Mouse (Mus musculus): ENCODE measurements around the gene Ptpn4. TPM values are rescaled to one million over a fixed set of nuclear protein-coding genes. Genes with fewer than 3 reads are reported as not detected.
A peak's percentile ranks its signal among the peaks of the same experiment; 100 is the strongest.

Gene Ptpn4
- polyA plus RNA-seq, 1 experiment, result 4.4 TPM

DNA sequence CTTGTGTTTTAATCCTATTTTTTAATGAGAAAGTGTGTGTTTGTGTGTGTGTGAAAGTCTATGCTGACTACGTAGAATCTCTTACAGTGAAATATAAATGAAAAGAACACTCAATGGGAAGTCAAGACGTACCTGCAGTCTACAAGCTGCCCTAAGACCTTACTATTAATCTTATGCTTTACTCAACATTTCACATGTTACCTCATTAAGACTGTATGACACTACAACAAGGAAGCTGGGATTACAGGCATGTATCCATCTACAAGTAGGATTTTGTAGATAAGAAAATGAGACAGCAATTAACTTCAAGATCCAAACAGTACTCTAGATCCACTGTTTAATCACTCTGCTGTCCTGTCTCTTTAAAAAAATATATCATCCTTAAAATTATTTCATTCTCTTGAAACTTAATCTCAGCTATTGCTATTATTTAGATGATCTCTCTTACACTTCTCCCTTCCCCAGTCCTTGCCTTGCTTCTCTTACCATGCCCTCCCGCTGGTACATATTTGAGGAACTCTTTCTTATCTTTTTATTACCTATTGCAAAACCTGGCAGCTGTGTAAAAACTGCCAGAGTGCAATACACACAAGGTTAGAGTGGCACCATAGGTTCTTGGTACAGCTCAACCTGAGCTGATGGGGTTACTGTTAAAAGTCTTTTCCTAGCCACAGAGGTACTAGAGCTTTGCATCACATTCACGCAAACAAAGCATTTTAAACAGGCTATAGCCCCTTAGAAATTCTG is 130.8 kb downstream of the Ptpn4 start:
- Histone ChIP-seq H3K4me3 (ENCODE audit: control insufficient read depth, insufficient read depth, low read length) (no peak overlapping the region), H3K27me3 (ENCODE audit: control insufficient read depth, insufficient read depth, low read length) (no peaks in the 10 kb centered on the region), H3K4me1 (replicated peaks; ENCODE audit: control insufficient read depth, insufficient read depth, low read length) (no peaks in the 10 kb centered on the region), H3K36me3 (ENCODE audit: control insufficient read depth, insufficient read depth, low read length) (0 out of 2 replicates have a peak, but pooled peaks cover 3% of the 10 kb centered on the region), H3K27ac (ENCODE audit: control insufficient read depth, insufficient read depth, low read length) (no peak overlapping the region)
- WGBS, result 96% methylated on average over 4 of the region's 4 CpGs
- TF ChIP-seq POLR2A (IDR thresholded peaks at IDR 0.05; ENCODE audit: control insufficient read depth, extremely low read depth, insufficient read depth, low read length, poor library complexity) (no peak), CTCF (IDR thresholded peaks at IDR 0.05; ENCODE audit: borderline replicate concordance, control insufficient read depth, extremely low read depth, insufficient read depth, low read length, poor library complexity) (no peak)
- no peak for DNase-seq

DNA sequence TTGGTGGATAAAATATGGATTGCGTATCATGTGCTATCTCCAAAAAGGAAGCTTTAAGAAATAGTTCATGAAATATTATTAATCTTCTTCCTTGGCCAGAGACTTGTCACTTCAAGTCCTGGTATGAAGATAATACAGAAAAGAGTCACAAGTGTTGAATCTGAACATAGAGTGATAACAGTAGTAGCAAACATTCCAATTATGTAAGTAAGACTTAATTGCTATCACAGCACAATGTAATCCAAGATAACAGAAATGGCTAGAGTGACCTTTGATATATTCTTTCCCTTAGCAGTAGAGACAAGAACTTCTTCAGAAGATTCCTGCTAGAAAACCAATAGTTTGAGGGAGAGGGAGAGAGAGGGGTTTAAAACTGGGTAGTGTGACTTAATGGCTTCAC is 140.6 kb downstream of the Ptpn4 start:
- H3K27ac ChIP-seq (ENCODE audit: control insufficient read depth, insufficient read depth, low read length), result no peak overlapping the region
- no peak for TF ChIP-seq CTCF (IDR thresholded peaks at IDR 0.05; ENCODE audit: borderline replicate concordance, control insufficient read depth, extremely low read depth, insufficient read depth, low read length, poor library complexity)
- TF ChIP-seq POLR2A (IDR thresholded peaks at IDR 0.05; ENCODE audit: control insufficient read depth, extremely low read depth, insufficient read depth, low read length, poor library complexity), result no peak
- WGBS, result 96% methylated on average over 1 of the region's 1 CpGs

GRCm38 (mm10) chr1:119685773-119686558 is 151.4 kb downstream of the Ptpn4 start:
- Histone ChIP-seq H3K4me1 (replicated peaks; ENCODE audit: control insufficient read depth, insufficient read depth, low read length) (no peaks in the 10 kb centered on the region), H3K4me3 (ENCODE audit: control insufficient read depth, insufficient read depth, low read length) (no peak overlapping the region), H3K27me3 (ENCODE audit: control insufficient read depth, insufficient read depth, low read length) (no peaks in the 10 kb centered on the region), H3K36me3 (ENCODE audit: control insufficient read depth, insufficient read depth, low read length) (no peaks in the 10 kb centered on the region), H3K27ac (ENCODE audit: control insufficient read depth, insufficient read depth, low read length) (no peak overlapping the region)
- DNase-seq, result no peak
- TF ChIP-seq POLR2A (IDR thresholded peaks at IDR 0.05; ENCODE audit: control insufficient read depth, extremely low read depth, insufficient read depth, low read length, poor library complexity) (no peak), CTCF (IDR thresholded peaks at IDR 0.05; ENCODE audit: borderline replicate concordance, control insufficient read depth, extremely low read depth, insufficient read depth, low read length, poor library complexity) (no peak)
- WGBS, result 95% methylated on average over 3 of the region's 3 CpGs

More for the DNA sequence above, 140.6 kb downstream of the Ptpn4 start:
- H3K4me1 ChIP-seq (replicated peaks; ENCODE audit: control insufficient read depth, insufficient read depth, low read length), result no peaks in the 10 kb centered on the region
- no peak overlapping the region for H3K4me3 ChIP-seq (ENCODE audit: control insufficient read depth, insufficient read depth, low read length)
- peaks cover 3% of the 10 kb centered on the region; the same call in 1 of the 2 replicates for H3K36me3 ChIP-seq (ENCODE audit: control insufficient read depth, insufficient read depth, low read length)
- no peak for DNase-seq
- no peaks in the 10 kb centered on the region for H3K27me3 ChIP-seq (ENCODE audit: control insufficient read depth, insufficient read depth, low read length)

GRCm38 (mm10) chr1:119681663-119682213 is 155.7 kb downstream of the Ptpn4 start:
- 93% methylated on average over 2 of the region's 2 CpGs for WGBS
- TF ChIP-seq CTCF (IDR thresholded peaks at IDR 0.05; ENCODE audit: borderline replicate concordance, control insufficient read depth, extremely low read depth, insufficient read depth, low read length, poor library complexity) (no peak), POLR2A (IDR thresholded peaks at IDR 0.05; ENCODE audit: control insufficient read depth, extremely low read depth, insufficient read depth, low read length, poor library complexity) (no peak)
- Histone ChIP-seq H3K4me3 (ENCODE audit: control insufficient read depth, insufficient read depth, low read length) (no peak overlapping the region), H3K27me3 (ENCODE audit: control insufficient read depth, insufficient read depth, low read length) (no peaks in the 10 kb centered on the region), H3K36me3 (ENCODE audit: control insufficient read depth, insufficient read depth, low read length) (no peaks in the 10 kb centered on the region), H3K4me1 (replicated peaks; ENCODE audit: control insufficient read depth, insufficient read depth, low read length) (no peaks in the 10 kb centered on the region), H3K27ac (ENCODE audit: control insufficient read depth, insufficient read depth, low read length) (no peak overlapping the region)
- DNase-seq, result no peak

GRCm38 (mm10) chr1:119674984-119675383 is 162.4 kb downstream of the Ptpn4 start:
- H3K27me3 ChIP-seq (ENCODE audit: control insufficient read depth, insufficient read depth, low read length), result no peaks in the 10 kb centered on the region
- DNase-seq, result peak; percentile 16
- no peaks in the 10 kb centered on the region for H3K4me1 ChIP-seq (replicated peaks; ENCODE audit: control insufficient read depth, insufficient read depth, low read length)
- no peak overlapping the region for H3K4me3 ChIP-seq (ENCODE audit: control insufficient read depth, insufficient read depth, low read length)
- 68% methylated on average over 1 of the region's 1 CpGs for WGBS
- no peaks in the 10 kb centered on the region for H3K36me3 ChIP-seq (ENCODE audit: control insufficient read depth, insufficient read depth, low read length)
- TF ChIP-seq CTCF (IDR thresholded peaks at IDR 0.05; ENCODE audit: borderline replicate concordance, control insufficient read depth, extremely low read depth, insufficient read depth, low read length, poor library complexity), result no peak
- TF ChIP-seq POLR2A (IDR thresholded peaks at IDR 0.05; ENCODE audit: control insufficient read depth, extremely low read depth, insufficient read depth, low read length, poor library complexity), result no peak
- no peak overlapping the region for H3K27ac ChIP-seq (ENCODE audit: control insufficient read depth, insufficient read depth, low read length)

DNA sequence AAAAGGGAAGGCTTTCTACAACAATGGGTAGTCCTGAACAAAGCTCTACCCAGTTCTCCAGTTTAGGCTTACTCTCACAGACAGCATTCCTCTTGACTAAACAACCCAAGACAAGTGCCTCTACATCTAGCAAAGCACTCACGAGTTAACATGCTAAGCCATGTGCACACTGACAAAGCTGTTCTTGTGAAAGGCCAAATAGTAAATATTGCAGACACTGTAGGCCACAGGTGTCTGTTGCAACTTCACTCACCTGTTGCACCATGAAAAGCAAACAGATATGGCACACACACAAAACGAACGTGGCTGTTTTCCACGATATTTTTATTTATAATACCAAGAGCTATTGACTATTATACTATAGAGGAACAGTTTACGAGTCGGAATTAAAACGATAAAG is 170.5 kb downstream of the Ptpn4 start:
- H3K4me1 ChIP-seq (replicated peaks; ENCODE audit: control insufficient read depth, insufficient read depth, low read length), result no peaks in the 10 kb centered on the region
- H3K27me3 ChIP-seq (ENCODE audit: control insufficient read depth, insufficient read depth, low read length), result no peaks in the 10 kb centered on the region
- 96% methylated on average over 7 of the region's 7 CpGs for WGBS
- TF ChIP-seq CTCF (IDR thresholded peaks at IDR 0.05; ENCODE audit: borderline replicate concordance, control insufficient read depth, extremely low read depth, insufficient read depth, low read length, poor library complexity) (no peak), POLR2A (IDR thresholded peaks at IDR 0.05; ENCODE audit: control insufficient read depth, extremely low read depth, insufficient read depth, low read length, poor library complexity) (no peak)
- H3K27ac ChIP-seq (ENCODE audit: control insufficient read depth, insufficient read depth, low read length), result no peak overlapping the region
- no peak overlapping the region for H3K4me3 ChIP-seq (ENCODE audit: control insufficient read depth, insufficient read depth, low read length)
- H3K36me3 ChIP-seq (ENCODE audit: control insufficient read depth, insufficient read depth, low read length), result no peaks in the 10 kb centered on the region; the same call in 1 of the 2 replicates
- no peak for DNase-seq

Data from thymus, adult 2 months (tissue).